Mouse (Mus musculus) cortical plate, adult 2 months (tissue): ENCODE results near the gene Olfr699. TPM values are rescaled to one million over a fixed set of nuclear protein-coding genes. Genes with fewer than 3 reads are reported as not detected.

Experiments used
- H3K27ac ChIP-seq: fragments of 200-500 bp; 2 replicates; pipeline ENCODE4 v1.5.1; 2012; ENCODE audit warnings: low read length, control low read depth, inconsistent platforms; ENCODE audit not compliant: insufficient read depth
- H3K4me1 ChIP-seq: fragments of 200-500 bp; 2 replicates; pipeline ENCODE4 v1.6.1; 2011; ENCODE audit warnings: low read length; ENCODE audit not compliant: control insufficient read depth, insufficient read depth
- H3K4me3 ChIP-seq: fragments of 200-500 bp; 2 replicates; pipeline ENCODE4 v1.5.1; 2011; ENCODE audit warnings: mild to moderate bottlenecking, low read length, control low read depth; ENCODE audit not compliant: insufficient read depth
- CTCF ChIP-seq: fragments of 200-500 bp; IDR thresholded peaks from 2 replicates; pipeline ENCODE4 v1.5.1; 2011; ENCODE audit warnings: mild to moderate bottlenecking, control low read depth, low read length; ENCODE audit not compliant: insufficient read depth; ENCODE audit errors: extremely low read depth
- POLR2A ChIP-seq: fragments of 200-500 bp; IDR thresholded peaks from 2 replicates; pipeline ENCODE4 v1.6.1; 2011; ENCODE audit warnings: mild to moderate bottlenecking, low read length, control low read depth; ENCODE audit not compliant: insufficient read depth; ENCODE audit errors: extremely low read depth
- polyA plus RNA-seq: library from polyadenylated mRNA; depleted of rRNA; stranded (reverse); fragments of >200 nt; gene quantifications from 2 replicates; pipeline ENCODE4 v1.2.3, GENCODE M21; 2012; rRNA removed

Gene Olfr699
- polyA plus RNA-seq, 1 experiment: not detected

DNA sequence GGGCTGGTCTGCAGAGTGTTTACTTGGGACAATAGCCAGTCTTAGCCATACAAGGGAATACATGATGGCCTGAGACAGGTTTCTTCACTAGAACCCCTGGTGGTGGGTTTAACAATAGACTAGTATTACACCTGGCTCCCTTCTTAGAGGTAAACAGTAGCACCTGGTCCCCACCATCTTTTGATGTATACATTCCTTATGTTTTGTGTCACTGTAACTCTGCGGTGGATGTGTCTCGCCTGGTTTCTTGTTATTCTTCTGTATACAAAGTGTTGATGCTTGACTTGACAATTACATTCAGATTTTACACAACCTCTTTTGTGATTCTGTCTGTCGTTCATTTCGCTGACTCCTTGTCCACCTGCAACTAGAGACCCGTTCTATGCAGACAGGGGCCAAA lies 47.2 kb downstream of the Olfr699 start:
- Histone ChIP-seq H3K4me3 (no peak overlapping the region), H3K4me1 (no peaks in the 10 kb centered on the region), H3K27ac (no peak overlapping the region)
- TF ChIP-seq CTCF: no peak
- TF ChIP-seq POLR2A: no peak

DNA sequence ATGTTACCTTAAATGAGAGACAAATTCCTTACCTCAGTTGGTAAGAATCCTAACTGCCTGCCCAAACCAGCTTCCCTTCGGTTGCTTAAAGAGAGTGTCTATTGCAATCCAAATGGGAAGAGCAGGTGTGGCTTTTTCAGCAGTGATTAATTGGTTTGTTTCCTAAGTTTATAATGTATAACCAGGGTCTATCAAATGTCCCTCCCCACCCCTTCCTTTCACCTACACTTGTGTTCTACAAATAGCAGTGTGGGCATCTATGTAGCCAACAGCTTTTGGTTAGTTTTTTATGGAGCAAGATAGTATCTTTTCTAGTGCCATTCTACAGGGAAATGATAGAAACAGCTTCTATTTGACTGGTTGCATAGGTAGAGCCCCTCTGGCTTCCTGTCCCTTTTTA lies 50.7 kb downstream of the Olfr699 start, which contains the start of gene Olfr697:
Gene Olfr697 (minus strand): TSS at position 101 of the 400 bp plus-strand sequence.
- no peaks in the 10 kb centered on the region for H3K4me1 ChIP-seq
- TF ChIP-seq CTCF (no peak), POLR2A (no peak)
- no peak within 1 kb of the TSS for H3K27ac ChIP-seq
- no peak within 1 kb of the TSS for H3K4me3 ChIP-seq

Other genes with a start within 250 kb of the Olfr699 start
- not detected in 2 replicates for gene Olfr693, start 112.6 kb downstream of the Olfr699 start, polyA plus RNA-seq
- gene Olfr694, start 101.4 kb downstream of the Olfr699 start, polyA plus RNA-seq: not detected in 2 replicates
- gene Olfr695, start 76.8 kb downstream of the Olfr699 start, polyA plus RNA-seq: not detected in 2 replicates
- not detected in 2 replicates for gene Olfr697, start 50.8 kb downstream of the Olfr699 start, polyA plus RNA-seq
- not detected in 2 replicates for gene Olfr698, start 37.8 kb downstream of the Olfr699 start, polyA plus RNA-seq
- gene Olfr700, start 15.6 kb upstream of the Olfr699 start, polyA plus RNA-seq: not detected in 2 replicates
- not detected in 2 replicates for gene Olfr701, start 20.9 kb upstream of the Olfr699 start, polyA plus RNA-seq
- not detected in 2 replicates for gene Olfr702, start 40.7 kb upstream of the Olfr699 start, polyA plus RNA-seq
- not detected in 2 replicates for gene Olfr703, start 50.2 kb upstream of the Olfr699 start, polyA plus RNA-seq
- gene Olfr704, start 70.0 kb upstream of the Olfr699 start, polyA plus RNA-seq: not detected in 2 replicates
- not detected in 2 replicates for gene Olfr705, start 83.7 kb upstream of the Olfr699 start, polyA plus RNA-seq
- not detected in 2 replicates for gene Olfr706, start 95.0 kb upstream of the Olfr699 start, polyA plus RNA-seq
- gene Olfr707, start 108.0 kb upstream of the Olfr699 start, polyA plus RNA-seq: not detected in 2 replicates
- gene Olfr1532-ps1, start 114.8 kb upstream of the Olfr699 start, polyA plus RNA-seq: not detected in 2 replicates
- gene Olfr709-ps1, start 139.0 kb upstream of the Olfr699 start, polyA plus RNA-seq: not detected in 2 replicates
- not detected in 2 replicates for gene Olfr710, start 155.1 kb upstream of the Olfr699 start, polyA plus RNA-seq
- gene Olfr6, start 170.7 kb upstream of the Olfr699 start, polyA plus RNA-seq: not detected in 2 replicates
- gene Olfr711, start 182.3 kb upstream of the Olfr699 start, polyA plus RNA-seq: not detected in 2 replicates
- not detected in 2 replicates for gene Olfr2, start 212.9 kb upstream of the Olfr699 start, polyA plus RNA-seq
- gene Olfr713, start 238.0 kb upstream of the Olfr699 start, polyA plus RNA-seq: not detected in 2 replicates